Mouse (Mus musculus) embryo, embryonic 10.5 days (tissue): Measurements from ENCODE around the gene Vwa5b2.
A peak's percentile ranks its signal among the peaks of the same experiment; 100 is the strongest.

Source experiments
- DNase-seq: peaks from one replicate; pipeline ENCODE4 v3.0.0-alpha.2; 2015; ENCODE audit warnings: low spot score

Gene Vwa5b2

GRCm38 (mm10) chr16:20610501-20611356 is 21.5 kb downstream of the Vwa5b2 start:
- DNase-seq: peak; percentile 93

GRCm38 (mm10) chr16:20611357-20612227 is 22.3 kb downstream of the Vwa5b2 start, which contains the start of the genes Eef1akmt4, Gm49333 and Alg3:
Gene Eef1akmt4, plus strand, starts transcription at chr16:20611593.
Gene Gm49333, plus strand, starts transcription at chr16:20611610.
Gene Alg3, minus strand, starts transcription at chr16:20611735.
- peak; percentile 97 for DNase-seq

GRCm38 (mm10) chr16:20619541-20620398 is 30.5 kb downstream of the Vwa5b2 start:
- DNase-seq: peak; percentile 72

GRCm38 (mm10) chr16:20620399-20620735 is 31.1 kb downstream of the Vwa5b2 start:
- DNase-seq: peak; percentile 34

- no peak for DNase-seq
Observed at GRCm38 (mm10) chr16:20620751-20621190, 31.5 kb downstream of the Vwa5b2 start.

- DNase-seq: peak; percentile 63
Observed at GRCm38 (mm10) chr16:20621191-20621990, 32.1 kb downstream of the Vwa5b2 start, which contains the start of gene Camk2n2. Gene Camk2n2, minus strand, starts transcription at chr16:20621287.

- DNase-seq: peak; percentile 78
Observed at GRCm38 (mm10) chr16:20621991-20622685, 32.9 kb downstream of the Vwa5b2 start.

- no peak for DNase-seq
Observed at GRCm38 (mm10) chr16:20623211-20623610, 33.9 kb downstream of the Vwa5b2 start.

GRCm38 (mm10) chr16:20628871-20629391 is 39.7 kb downstream of the Vwa5b2 start:
- no peak for DNase-seq

- DNase-seq: peak; percentile 40
Observed at GRCm38 (mm10) chr16:20629731-20630634, 40.7 kb downstream of the Vwa5b2 start, which contains the start of gene Ece2. Gene Ece2, plus strand, starts transcription at chr16:20629828.

GRCm38 (mm10) chr16:20637410-20637809 is 48.1 kb downstream of the Vwa5b2 start:
- no peak for DNase-seq

- no peak for DNase-seq
Observed at GRCm38 (mm10) chr16:20638367-20638766, 49.1 kb downstream of the Vwa5b2 start.

GRCm38 (mm10) chr16:20642161-20642560 is 52.9 kb downstream of the Vwa5b2 start:
- DNase-seq: peak; percentile 85

GRCm38 (mm10) chr16:20643911-20644310 is 54.6 kb downstream of the Vwa5b2 start:
- DNase-seq: no peak

- DNase-seq: peak; percentile 97
Observed at GRCm38 (mm10) chr16:20651076-20651946, 62.0 kb downstream of the Vwa5b2 start, which contains the start of gene Psmd2. Gene Psmd2, plus strand, starts transcription at chr16:20651652.

- no peak for DNase-seq
Observed at GRCm38 (mm10) chr16:20651947-20652310, 62.7 kb downstream of the Vwa5b2 start.

- no peak for DNase-seq
Observed at GRCm38 (mm10) chr16:20653315-20653714, 64.0 kb downstream of the Vwa5b2 start.
